Mouse (Mus musculus): ENCODE results near the gene Foxc1. TPM values are rescaled to one million over a fixed set of nuclear protein-coding genes. Genes with fewer than 3 reads are reported as not detected.

The Foxc1 gene
- polyA plus RNA-seq, 1 experiment from 2014 or later: 6.5 TPM

DNA sequence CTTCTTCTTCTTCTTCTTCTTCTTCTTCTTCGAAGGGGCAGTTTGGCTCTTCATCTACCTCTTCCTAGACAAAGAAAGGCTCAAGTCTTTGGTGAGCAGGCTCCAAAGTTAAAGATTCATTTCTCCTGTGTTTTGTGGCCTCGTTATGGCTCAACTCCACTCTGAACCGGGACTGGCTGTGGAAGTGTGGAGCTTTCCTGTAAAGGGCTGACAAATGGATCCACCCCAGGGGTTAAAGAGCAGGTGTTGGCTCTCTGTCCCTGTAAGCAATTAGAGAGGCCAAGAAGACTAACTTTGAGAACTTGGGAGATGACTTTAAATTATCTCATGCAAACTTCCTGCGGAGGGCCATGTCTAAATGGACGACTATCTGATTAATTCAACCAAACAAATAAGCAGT, 4.0 kb upstream of the Foxc1 start:
- Histone ChIP-seq H3K27me3 (ENCODE audit: control insufficient read depth, insufficient read depth, low read length) (peaks cover 85% of the 10 kb centered on the region), H3K9ac (ENCODE audit: low read length) (no peak overlapping the region), H3K4me1 (ENCODE audit: control insufficient read depth, insufficient read depth, low read length) (peaks cover 20% of the 10 kb centered on the region), H3K4me2 (no peak overlapping the region), H3K27ac (ENCODE audit: low read depth, low read length) (no peak overlapping the region), H3K36me3 (ENCODE audit: control insufficient read depth, insufficient read depth, low read length) (no peaks in the 10 kb centered on the region), H3K4me3 (ENCODE audit: low read depth, low read length) (no peak overlapping the region), H3K9me3 (ENCODE audit: control insufficient read depth, low read length) (no peaks in the 10 kb centered on the region)
- DNase-seq (ENCODE audit: low spot score, missing footprints) (peak; percentile 92), ATAC-seq (ENCODE audit: low FRiP score) (no peak)
- WGBS: 8% methylated on average over 5 of the region's 5 CpGs

DNA sequence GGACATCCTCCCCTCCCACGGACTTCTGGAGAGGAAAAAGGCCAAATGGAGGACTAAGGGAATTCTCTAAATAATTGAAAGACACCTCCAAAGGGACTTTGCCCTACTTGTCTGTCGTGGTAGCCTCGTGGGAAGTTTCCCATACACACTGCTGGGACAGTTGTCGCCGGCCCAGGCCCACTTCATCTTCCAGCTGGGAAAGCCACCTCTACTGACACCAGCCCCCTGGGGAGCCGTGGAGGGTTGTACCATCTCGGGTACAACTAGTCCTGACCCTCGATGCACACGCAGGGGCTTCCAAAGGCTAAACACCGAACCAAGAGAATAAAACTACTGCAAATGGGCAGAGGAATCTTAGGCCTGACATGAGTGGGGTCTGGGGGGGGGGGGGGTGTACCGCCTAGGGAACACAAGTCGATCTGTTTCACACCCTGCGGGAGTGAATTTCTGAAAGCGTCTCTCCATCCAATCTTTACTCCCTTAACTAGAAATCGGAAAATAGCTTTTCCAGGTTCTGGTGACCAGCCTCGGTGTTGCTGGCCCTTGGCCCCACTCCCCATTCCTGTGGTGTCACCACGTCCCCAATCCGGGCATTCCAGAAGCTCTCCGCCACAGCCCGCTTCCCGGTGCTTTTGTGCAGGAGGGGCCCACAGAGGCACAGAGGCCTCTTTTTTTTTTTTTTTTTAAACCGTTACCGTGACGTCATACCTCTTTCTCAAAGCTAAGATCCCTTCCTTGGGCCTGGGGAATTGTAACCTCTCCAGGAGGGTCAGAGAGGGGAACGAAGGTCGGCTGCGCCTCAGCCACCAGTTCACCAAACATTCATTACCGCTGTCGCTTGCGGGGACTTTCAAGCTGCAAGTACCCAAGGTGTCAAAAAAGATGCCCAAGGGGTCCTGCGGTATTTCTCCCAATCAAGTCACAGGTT, 3.0 kb upstream of the Foxc1 start:
- WGBS: under 1% methylated on average over 31 of the region's 31 CpGs
- Histone ChIP-seq H3K36me3 (ENCODE audit: control insufficient read depth, insufficient read depth, low read length) (no peaks in the 10 kb centered on the region), H3K9ac (ENCODE audit: low read length) (no peak overlapping the region), H3K4me1 (ENCODE audit: control insufficient read depth, insufficient read depth, low read length) (peaks cover 20% of the 10 kb centered on the region), H3K9me3 (ENCODE audit: control insufficient read depth, low read length) (no peaks in the 10 kb centered on the region), H3K4me3 (ENCODE audit: low read depth, low read length) (no peak overlapping the region), H3K4me2 (peak overlapping the region; percentile 19; the same call in 1 of the 2 replicates), H3K27me3 (ENCODE audit: control insufficient read depth, insufficient read depth, low read length) (peaks cover 94% of the 10 kb centered on the region), H3K27ac (ENCODE audit: low read depth, low read length) (no peak overlapping the region)
- DNase-seq (ENCODE audit: low spot score, missing footprints) (peak; percentile 96), ATAC-seq (ENCODE audit: low FRiP score) (no peak)

DNA sequence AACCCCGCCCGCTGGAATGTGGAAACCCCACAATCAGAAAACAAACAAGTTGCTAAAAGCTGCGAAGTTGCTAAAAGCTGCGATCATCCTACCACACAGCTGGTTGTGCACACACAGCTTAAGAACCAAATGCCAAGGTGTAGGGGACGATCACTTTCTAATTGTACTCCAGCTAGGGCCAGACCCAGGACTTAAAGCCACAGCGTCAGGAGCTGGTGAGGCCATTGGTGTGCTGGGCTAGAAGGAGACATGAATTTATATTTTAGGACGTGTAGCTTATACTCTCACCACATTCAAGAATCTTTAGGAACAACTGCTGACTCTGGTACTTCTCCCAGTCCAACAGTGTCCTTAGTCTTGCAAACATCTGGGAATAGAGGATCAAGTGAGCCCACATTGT, 1.9 kb upstream of the Foxc1 start:
- under 1% methylated on average over 7 of the region's 7 CpGs for WGBS
- no peaks in the 10 kb centered on the region for H3K36me3 ChIP-seq (ENCODE audit: control insufficient read depth, insufficient read depth, low read length)
- peak; percentile 94 for DNase-seq (ENCODE audit: low spot score, missing footprints)
- H3K27ac ChIP-seq (ENCODE audit: low read depth, low read length): no peak overlapping the region
- ATAC-seq (ENCODE audit: low FRiP score): no peak
- peaks cover 20% of the 10 kb centered on the region for H3K4me1 ChIP-seq (ENCODE audit: control insufficient read depth, insufficient read depth, low read length)
- peaks cover 95% of the 10 kb centered on the region for H3K27me3 ChIP-seq (ENCODE audit: control insufficient read depth, insufficient read depth, low read length)
- no peak overlapping the region for H3K4me3 ChIP-seq (ENCODE audit: low read depth, low read length)
- no peak overlapping the region for H3K4me2 ChIP-seq
- H3K9me3 ChIP-seq (ENCODE audit: control insufficient read depth, low read length): no peaks in the 10 kb centered on the region
- H3K9ac ChIP-seq (ENCODE audit: low read length): no peak overlapping the region

DNA sequence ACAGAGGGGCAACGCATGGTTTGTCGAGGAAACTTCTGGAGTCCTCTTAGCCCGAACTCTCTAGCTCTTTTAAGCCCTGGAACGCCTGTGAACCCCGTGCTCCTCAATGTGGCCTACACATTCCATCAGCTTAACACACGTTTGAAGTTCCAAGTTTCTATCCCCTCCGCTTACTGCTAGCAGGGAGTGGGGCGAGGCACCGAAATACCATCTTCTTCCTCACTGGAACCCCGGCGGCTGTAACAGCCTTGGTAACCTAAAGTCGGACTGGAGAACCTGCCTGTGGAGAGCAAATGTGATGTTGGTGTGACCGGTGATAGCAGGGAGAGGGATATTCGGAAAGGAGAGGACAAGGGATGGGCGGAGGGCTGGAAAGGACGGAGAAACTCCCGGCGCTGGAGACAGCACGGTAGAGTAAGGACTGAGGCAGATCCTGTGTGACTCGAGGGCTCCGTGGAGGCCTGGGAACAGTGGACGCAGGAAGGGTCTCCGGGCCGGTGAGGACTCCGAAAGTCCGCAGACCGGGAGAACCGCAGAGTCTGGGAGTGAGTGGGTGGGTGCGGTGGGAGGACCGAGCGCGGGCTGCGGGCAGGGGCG, 504 bp upstream of the Foxc1 start:
- Histone ChIP-seq H3K9ac (ENCODE audit: low read length) (peak overlapping the region; percentile 39; the same call in 1 of the 2 replicates), H3K9me3 (ENCODE audit: control insufficient read depth, low read length) (no peaks in the 10 kb centered on the region), H3K4me2 (peak overlapping the region; percentile 93), H3K4me1 (ENCODE audit: control insufficient read depth, insufficient read depth, low read length) (peaks cover 20% of the 10 kb centered on the region), H3K27ac (ENCODE audit: low read depth, low read length) (no peak overlapping the region), H3K36me3 (ENCODE audit: control insufficient read depth, insufficient read depth, low read length) (no peaks in the 10 kb centered on the region), H3K27me3 (ENCODE audit: control insufficient read depth, insufficient read depth, low read length) (peaks cover 92% of the 10 kb centered on the region), H3K4me3 (ENCODE audit: low read depth, low read length) (peak overlapping the region; percentile 50)
- ATAC-seq (ENCODE audit: low FRiP score) (peak; percentile 57), DNase-seq (ENCODE audit: low spot score, missing footprints) (peak; percentile 97)
- WGBS: under 1% methylated on average over 32 of the region's 34 CpGs

DNA sequence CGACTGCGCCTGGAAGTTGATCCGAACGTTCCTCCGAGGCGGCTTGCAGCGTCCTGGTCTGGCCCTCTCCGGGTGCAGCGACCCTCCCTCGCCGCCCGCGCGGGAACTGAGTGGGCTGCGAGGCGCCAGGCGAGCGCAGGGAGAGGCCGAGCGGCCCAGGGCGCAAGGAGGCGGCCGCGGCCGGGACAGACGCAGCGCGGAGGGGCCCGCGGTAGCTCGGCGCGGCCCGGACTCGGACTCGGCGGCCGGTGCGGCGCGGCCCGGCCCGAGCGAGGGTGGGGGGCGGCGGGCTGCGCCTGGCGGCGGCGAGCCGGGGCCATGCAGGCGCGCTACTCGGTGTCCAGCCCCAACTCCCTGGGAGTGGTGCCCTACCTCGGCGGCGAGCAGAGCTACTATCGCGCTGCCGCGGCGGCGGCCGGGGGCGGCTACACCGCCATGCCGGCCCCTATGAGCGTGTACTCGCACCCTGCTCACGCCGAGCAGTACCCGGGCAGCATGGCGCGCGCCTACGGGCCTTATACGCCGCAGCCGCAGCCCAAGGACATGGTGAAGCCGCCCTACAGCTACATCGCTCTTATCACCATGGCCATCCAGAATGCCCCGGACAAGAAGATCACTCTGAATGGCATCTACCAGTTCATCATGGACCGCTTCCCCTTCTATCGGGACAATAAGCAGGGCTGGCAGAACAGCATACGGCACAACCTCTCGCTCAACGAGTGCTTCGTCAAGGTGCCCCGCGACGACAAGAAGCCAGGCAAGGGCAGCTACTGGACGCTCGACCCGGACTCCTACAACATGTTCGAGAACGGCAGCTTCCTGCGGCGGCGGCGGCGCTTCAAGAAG, 680 bp downstream of the Foxc1 start:
- H3K9me3 ChIP-seq (ENCODE audit: control insufficient read depth, low read length): no peaks in the 10 kb centered on the region
- H3K9ac ChIP-seq (ENCODE audit: low read length): peak overlapping the region; percentile 62
- DNase-seq (ENCODE audit: low spot score, missing footprints) (peak; percentile 97), ATAC-seq (ENCODE audit: low FRiP score) (peak; percentile 58)
- peak overlapping the region; percentile 93 for H3K4me2 ChIP-seq
- WGBS: under 1% methylated on average over 96 of the region's 101 CpGs
- H3K4me3 ChIP-seq (ENCODE audit: low read depth, low read length): peak overlapping the region; percentile 50
- H3K27ac ChIP-seq (ENCODE audit: low read depth, low read length): peak overlapping the region; percentile 57
- peaks cover 17% of the 10 kb centered on the region for H3K4me1 ChIP-seq (ENCODE audit: control insufficient read depth, insufficient read depth, low read length)
- peaks cover 91% of the 10 kb centered on the region for H3K27me3 ChIP-seq (ENCODE audit: control insufficient read depth, insufficient read depth, low read length)
- no peaks in the 10 kb centered on the region for H3K36me3 ChIP-seq (ENCODE audit: control insufficient read depth, insufficient read depth, low read length)

DNA sequence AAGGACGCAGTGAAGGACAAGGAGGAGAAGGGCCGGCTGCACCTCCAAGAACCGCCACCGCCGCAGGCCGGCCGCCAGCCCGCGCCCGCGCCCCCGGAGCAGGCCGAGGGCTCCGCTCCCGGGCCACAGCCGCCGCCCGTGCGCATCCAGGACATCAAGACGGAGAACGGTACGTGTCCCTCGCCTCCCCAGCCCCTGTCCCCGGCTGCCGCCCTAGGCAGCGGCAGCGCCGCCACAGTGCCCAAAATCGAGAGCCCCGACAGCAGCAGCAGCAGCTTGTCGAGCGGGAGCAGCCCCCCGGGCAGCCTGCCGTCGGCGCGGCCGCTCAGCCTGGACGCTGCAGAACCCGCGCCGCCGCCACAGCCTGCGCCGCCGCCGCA, 1.3 kb downstream of the Foxc1 start:
- peaks cover 91% of the 10 kb centered on the region for H3K27me3 ChIP-seq (ENCODE audit: control insufficient read depth, insufficient read depth, low read length)
- peaks cover 17% of the 10 kb centered on the region for H3K4me1 ChIP-seq (ENCODE audit: control insufficient read depth, insufficient read depth, low read length)
- H3K27ac ChIP-seq (ENCODE audit: low read depth, low read length): peak overlapping the region; percentile 57; the same call in 1 of the 2 replicates
- H3K4me3 ChIP-seq (ENCODE audit: low read depth, low read length): peak overlapping the region; percentile 50
- H3K9me3 ChIP-seq (ENCODE audit: control insufficient read depth, low read length): no peaks in the 10 kb centered on the region
- WGBS: 0% methylated on average over 38 of the region's 47 CpGs
- DNase-seq (ENCODE audit: low spot score, missing footprints) (peak; percentile 93), ATAC-seq (ENCODE audit: low FRiP score) (no peak)
- peak overlapping the region; percentile 93 for H3K4me2 ChIP-seq
- H3K36me3 ChIP-seq (ENCODE audit: control insufficient read depth, insufficient read depth, low read length): no peaks in the 10 kb centered on the region
- H3K9ac ChIP-seq (ENCODE audit: low read length): peak overlapping the region; percentile 17

DNA sequence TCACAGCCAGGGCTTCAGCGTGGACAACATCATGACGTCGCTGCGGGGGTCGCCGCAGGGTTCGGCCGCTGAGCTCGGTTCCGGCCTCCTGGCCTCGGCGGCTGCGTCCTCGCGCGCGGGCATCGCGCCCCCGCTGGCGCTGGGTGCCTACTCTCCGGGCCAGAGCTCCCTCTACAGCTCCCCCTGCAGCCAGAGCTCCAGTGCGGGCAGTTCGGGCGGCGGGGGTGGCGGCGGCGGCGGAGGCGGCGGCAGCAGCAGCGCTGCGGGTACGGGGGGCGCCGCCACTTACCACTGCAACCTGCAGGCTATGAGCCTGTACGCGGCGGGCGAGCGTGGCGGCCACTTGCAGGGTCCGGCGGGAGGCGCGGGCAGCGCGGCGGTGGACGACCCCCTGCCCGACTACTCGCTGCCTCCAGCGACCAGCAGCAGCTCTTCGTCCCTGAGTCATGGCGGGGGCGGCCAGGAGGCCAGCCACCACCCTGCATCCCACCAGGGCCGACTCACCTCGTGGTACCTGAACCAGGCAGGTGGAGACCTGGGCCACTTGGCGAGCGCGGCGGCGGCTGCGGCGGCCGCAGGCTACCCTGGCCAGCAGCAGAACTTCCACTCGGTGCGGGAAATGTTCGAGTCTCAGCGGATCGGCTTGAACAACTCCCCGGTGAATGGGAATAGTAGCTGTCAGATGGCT, 1.8 kb downstream of the Foxc1 start:
- peak overlapping the region; percentile 50 for H3K4me3 ChIP-seq (ENCODE audit: low read depth, low read length)
- peak; percentile 92 for DNase-seq (ENCODE audit: low spot score, missing footprints)

DNA sequence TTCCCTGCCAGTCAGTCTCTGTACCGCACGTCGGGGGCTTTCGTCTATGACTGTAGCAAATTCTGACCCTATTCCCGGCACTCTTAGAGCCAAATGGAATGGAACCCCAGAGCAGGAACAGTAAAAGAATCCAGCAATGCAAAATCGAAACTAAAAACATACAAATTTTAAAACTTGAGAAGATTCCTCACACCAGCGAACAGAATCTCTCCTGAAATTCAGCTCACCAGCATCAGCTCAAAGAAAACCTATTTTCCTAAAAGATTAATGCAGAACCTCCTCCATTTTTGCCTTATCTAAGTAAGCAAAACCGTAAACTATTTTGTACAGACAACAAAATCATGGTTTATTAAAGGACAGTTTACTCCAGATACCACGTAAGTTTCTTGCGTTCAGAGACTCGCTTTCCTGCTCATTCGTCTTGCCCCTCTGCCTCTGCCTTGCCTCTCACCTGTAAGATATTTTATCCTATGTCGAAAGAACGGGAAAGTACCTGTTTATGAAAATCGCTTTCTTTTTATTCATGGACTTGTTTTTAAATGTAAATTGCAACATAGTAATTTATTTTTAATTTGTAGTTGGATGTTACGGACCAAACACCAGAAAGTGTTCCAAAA, 2.5 kb downstream of the Foxc1 start:
- H3K9ac ChIP-seq (ENCODE audit: low read length): no peak overlapping the region
- peak overlapping the region; percentile 20; the same call in 1 of the 2 replicates for H3K27ac ChIP-seq (ENCODE audit: low read depth, low read length)
- H3K4me3 ChIP-seq (ENCODE audit: low read depth, low read length): peak overlapping the region; percentile 50
- H3K9me3 ChIP-seq (ENCODE audit: control insufficient read depth, low read length): no peaks in the 10 kb centered on the region
- 7% methylated on average over 16 of the region's 16 CpGs for WGBS
- DNase-seq (ENCODE audit: low spot score, missing footprints) (no peak), ATAC-seq (ENCODE audit: low FRiP score) (no peak)
- H3K4me2 ChIP-seq: peak overlapping the region; percentile 93
- peaks cover 92% of the 10 kb centered on the region for H3K27me3 ChIP-seq (ENCODE audit: control insufficient read depth, insufficient read depth, low read length)
- H3K4me1 ChIP-seq (ENCODE audit: control insufficient read depth, insufficient read depth, low read length): peaks cover 10% of the 10 kb centered on the region
- no peaks in the 10 kb centered on the region for H3K36me3 ChIP-seq (ENCODE audit: control insufficient read depth, insufficient read depth, low read length)

More for the DNA sequence above, 1.8 kb downstream of the Foxc1 start:
- H3K27ac ChIP-seq (ENCODE audit: low read depth, low read length): peak overlapping the region; percentile 57
- H3K36me3 ChIP-seq (ENCODE audit: control insufficient read depth, insufficient read depth, low read length): no peaks in the 10 kb centered on the region
- no peaks in the 10 kb centered on the region for H3K9me3 ChIP-seq (ENCODE audit: control insufficient read depth, low read length)
- peaks cover 92% of the 10 kb centered on the region for H3K27me3 ChIP-seq (ENCODE audit: control insufficient read depth, insufficient read depth, low read length)
- 0 out of 2 replicates have a peak overlapping the region, but pooled peaks have one; percentile 17 for H3K9ac ChIP-seq (ENCODE audit: low read length)
- H3K4me2 ChIP-seq: peak overlapping the region; percentile 93
- no peak for ATAC-seq (ENCODE audit: low FRiP score)
- H3K4me1 ChIP-seq (ENCODE audit: control insufficient read depth, insufficient read depth, low read length): peaks cover 14% of the 10 kb centered on the region
- under 1% methylated on average over 72 of the region's 73 CpGs for WGBS

Measured in midbrain, embryonic 11.5 days (tissue).